Mouse (Mus musculus) gastrocnemius, adult 18-20 months (tissue): ENCODE results near the gene Orc5. TPM values are rescaled to one million over a fixed set of nuclear protein-coding genes. Genes with fewer than 3 reads are reported as not detected.

Source experiments
- total RNA-seq, 2 experiments: library from RNA; stranded (reverse); gene quantifications; 2 replicates each; pipeline ENCODE4 v1.2.3; 2021

The Orc5 gene
- total RNA-seq, 2 experiments from 2014 or later: 7.4 to 8.3 TPM

Other genes starting within 250 kb of the Orc5 start
- 1 to 10 TPM; 2.0 to 2.2 TPM for gene Reln, start 205.7 kb downstream of the Orc5 start, total RNA-seq
- under 1 TPM; 0.07 to 0.09 TPM for gene Lhfpl3, start 195.6 kb upstream of the Orc5 start, total RNA-seq